Mouse (Mus musculus) kidney, embryonic 15.5 days (tissue): ENCODE results near the gene Wfdc3. TPM values are rescaled to one million over a fixed set of nuclear protein-coding genes. Genes with fewer than 3 reads are reported as not detected.

ENCODE experiments used
- ATAC-seq: fragments of 200-750 bp; cut with Nextera tagmentation; replicated peaks from 2 replicates; pipeline ENCODE4 v1.8.0; 2017; ENCODE audit warnings: moderate TSS enrichment; ENCODE audit not compliant: low FRiP score
- H3K27ac ChIP-seq: fragments of 300-500 bp; sonication (generic); 2 replicates; pipeline ENCODE4 v1.5.1; 2015; ENCODE audit warnings: mild to moderate bottlenecking, inconsistent platforms
- H3K27me3 ChIP-seq: fragments of 300-500 bp; sonication (generic); 2 replicates; pipeline ENCODE4 v1.6.1; 2015; ENCODE audit warnings: inconsistent platforms
- H3K36me3 ChIP-seq: fragments of 300-500 bp; sonication (generic); 2 replicates; pipeline ENCODE4 v1.6.1; 2015; ENCODE audit warnings: inconsistent platforms
- H3K4me1 ChIP-seq: fragments of 300-500 bp; sonication (generic); 2 replicates; pipeline ENCODE4 v1.6.1; 2015; ENCODE audit warnings: inconsistent platforms
- H3K4me2 ChIP-seq: fragments of 300-500 bp; sonication (generic); 2 replicates; pipeline ENCODE4 v1.6.1; 2015; ENCODE audit warnings: moderate library complexity, mild to moderate bottlenecking, inconsistent platforms
- H3K4me3 ChIP-seq: fragments of 300-500 bp; sonication (generic); replicated peaks from 2 replicates; pipeline ENCODE4 v1.5.1; 2015; ENCODE audit warnings: mild to moderate bottlenecking, inconsistent platforms
- H3K9ac ChIP-seq: fragments of 300-500 bp; sonication (generic); 2 replicates; pipeline ENCODE4 v1.6.1; 2015; ENCODE audit warnings: mild to moderate bottlenecking, inconsistent platforms
- H3K9me3 ChIP-seq: fragments of 300-500 bp; sonication (generic); replicated peaks from 2 replicates; pipeline ENCODE4 v1.6.1; 2016; ENCODE audit warnings: inconsistent platforms
- WGBS: fragments of 180-500 bp; shearing (Covaris S2); methylation state at CpG from one replicate; pipeline ENCODE4 v1.1.7; 2015; ENCODE audit warnings: mixed read lengths; 5-methylcytosine and 5-hydroxymethylcytosine counted together
- polyA plus RNA-seq: library from polyadenylated mRNA; unstranded; fragments of >200 nt; fragmentation: Nextera tagmentation; extraction: Ambion mirVana; gene quantifications from 2 replicates; pipeline ENCODE4 v1.2.1, GENCODE M21; 2015

The Wfdc3 gene
- polyA plus RNA-seq, 1 experiment from 2014 or later: 1.3 TPM

GRCm38 (mm10) chr2:164785481-164786387 is 40.0 kb upstream of the Wfdc3 start, which contains the start of gene Snx21:
Gene Snx21 (plus strand): TSS chr2:164785823.
- Histone ChIP-seq H3K27me3 (no peaks in the 10 kb centered on the region), H3K9ac (peak within 1 kb of the TSS; percentile 79), H3K4me1 (peaks cover 34% of the 10 kb centered on the region), H3K4me2 (peak within 1 kb of the TSS; percentile 93), H3K27ac (peak within 1 kb of the TSS; percentile 95), H3K4me3 (peak within 1 kb of the TSS; percentile 77), H3K36me3 (peaks cover 23% of the 10 kb centered on the region), H3K9me3 (no peaks in the 10 kb centered on the region)
- ATAC-seq: peak; percentile 92
- under 1% methylated on average over 81 of the region's 89 CpGs for WGBS

- Histone ChIP-seq H3K9ac (peak overlapping the region; percentile 79), H3K27ac (peak overlapping the region; percentile 95), H3K4me2 (peak overlapping the region; percentile 93), H3K27me3 (no peaks in the 10 kb centered on the region), H3K4me1 (peaks cover 34% of the 10 kb centered on the region), H3K4me3 (peak overlapping the region; percentile 77), H3K9me3 (no peaks in the 10 kb centered on the region), H3K36me3 (peaks cover 15% of the 10 kb centered on the region)
- 6% methylated on average over 7 of the region's 7 CpGs for WGBS
- no peak; the same call in 1 of the 2 replicates for ATAC-seq
These were observed 39.2 kb upstream of the Wfdc3 start for GRCm38 (mm10) chr2:164784869-164785420.

GRCm38 (mm10) chr2:164783926-164784581 is 38.3 kb upstream of the Wfdc3 start:
- Histone ChIP-seq H3K4me1 (peaks cover 34% of the 10 kb centered on the region), H3K36me3 (peaks cover 9% of the 10 kb centered on the region; the same call in 1 of the 2 replicates), H3K27ac (no peak overlapping the region), H3K4me2 (no peak overlapping the region), H3K9ac (no peak overlapping the region), H3K27me3 (no peaks in the 10 kb centered on the region), H3K4me3 (0 out of 2 replicates have a peak overlapping the region, but pooled peaks have one; percentile 77), H3K9me3 (no peaks in the 10 kb centered on the region)
- WGBS: 77% methylated on average over 7 of the region's 7 CpGs
- ATAC-seq: no peak

- ATAC-seq: no peak
- Histone ChIP-seq H3K9me3 (no peaks in the 10 kb centered on the region), H3K27me3 (no peaks in the 10 kb centered on the region), H3K4me3 (no peak overlapping the region), H3K9ac (no peak overlapping the region), H3K36me3 (no peaks in the 10 kb centered on the region), H3K4me2 (no peak overlapping the region), H3K27ac (no peak overlapping the region), H3K4me1 (peaks cover 17% of the 10 kb centered on the region)
- WGBS: 76% methylated on average over 4 of the region's 4 CpGs
These were observed 36.1 kb upstream of the Wfdc3 start for GRCm38 (mm10) chr2:164781876-164782275.

GRCm38 (mm10) chr2:164779481-164780086 is 33.9 kb upstream of the Wfdc3 start, which contains the start of gene Tnnc2:
Gene Tnnc2 (minus strand): TSS chr2:164779967.
- H3K27me3 ChIP-seq: no peaks in the 10 kb centered on the region
- H3K9me3 ChIP-seq: no peaks in the 10 kb centered on the region
- ATAC-seq: no peak
- no peak within 1 kb of the TSS for H3K9ac ChIP-seq
- H3K4me1 ChIP-seq: peaks cover under 1% of the 10 kb centered on the region
- 68% methylated on average over 8 of the region's 8 CpGs for WGBS
- H3K36me3 ChIP-seq: no peaks in the 10 kb centered on the region
- no peak within 1 kb of the TSS for H3K27ac ChIP-seq
- no peak within 1 kb of the TSS for H3K4me3 ChIP-seq
- no peak within 1 kb of the TSS for H3K4me2 ChIP-seq

GRCm38 (mm10) chr2:164778809-164779208 is 33.1 kb upstream of the Wfdc3 start:
- Histone ChIP-seq H3K27ac (no peak overlapping the region), H3K9me3 (no peaks in the 10 kb centered on the region), H3K4me2 (no peak overlapping the region), H3K27me3 (no peaks in the 10 kb centered on the region), H3K4me1 (no peaks in the 10 kb centered on the region), H3K36me3 (no peaks in the 10 kb centered on the region), H3K9ac (no peak overlapping the region), H3K4me3 (no peak overlapping the region)
- WGBS: 77% methylated on average over 7 of the region's 7 CpGs
- ATAC-seq: no peak

- H3K4me3 ChIP-seq: no peak overlapping the region
- no peak overlapping the region for H3K9ac ChIP-seq
- H3K36me3 ChIP-seq: peaks cover 5% of the 10 kb centered on the region
- H3K4me1 ChIP-seq: 0 out of 2 replicates have a peak, but pooled peaks cover 4% of the 10 kb centered on the region
- H3K9me3 ChIP-seq: no peaks in the 10 kb centered on the region
- H3K27me3 ChIP-seq: no peaks in the 10 kb centered on the region
- no peak overlapping the region for H3K4me2 ChIP-seq
- ATAC-seq: no peak
- no peak overlapping the region for H3K27ac ChIP-seq
- WGBS: 93% methylated on average over 11 of the region's 11 CpGs
These were observed 32.2 kb upstream of the Wfdc3 start for GRCm38 (mm10) chr2:164778015-164778287.

- no peak overlapping the region for H3K4me2 ChIP-seq
- no peaks in the 10 kb centered on the region for H3K27me3 ChIP-seq
- 83% methylated on average over 30 of the region's 30 CpGs for WGBS
- H3K27ac ChIP-seq: no peak overlapping the region
- H3K4me3 ChIP-seq: no peak overlapping the region
- no peak for ATAC-seq
- H3K9me3 ChIP-seq: no peaks in the 10 kb centered on the region
- H3K36me3 ChIP-seq: peaks cover 10% of the 10 kb centered on the region
- peaks cover 5% of the 10 kb centered on the region; the same call in 1 of the 2 replicates for H3K4me1 ChIP-seq
- H3K9ac ChIP-seq: no peak overlapping the region
These were observed 31.7 kb upstream of the Wfdc3 start for GRCm38 (mm10) chr2:164777246-164778014.

- no peak for ATAC-seq
- no peak overlapping the region for H3K4me3 ChIP-seq
- WGBS: 59% methylated on average over 17 of the region's 17 CpGs
These were observed 31.1 kb upstream of the Wfdc3 start for GRCm38 (mm10) chr2:164776801-164777200.

GRCm38 (mm10) chr2:164776130-164776529 is 30.4 kb upstream of the Wfdc3 start:
- Histone ChIP-seq H3K27ac (no peak overlapping the region), H3K4me1 (peaks cover 18% of the 10 kb centered on the region), H3K27me3 (no peaks in the 10 kb centered on the region), H3K4me3 (no peak overlapping the region), H3K9ac (no peak overlapping the region), H3K36me3 (peaks cover 23% of the 10 kb centered on the region), H3K4me2 (no peak overlapping the region), H3K9me3 (no peaks in the 10 kb centered on the region)
- WGBS: 82% methylated on average over 6 of the region's 6 CpGs
- ATAC-seq: no peak

More at GRCm38 (mm10) chr2:164776801-164777200, 31.1 kb upstream of the Wfdc3 start:
- no peak overlapping the region for H3K9ac ChIP-seq
- no peaks in the 10 kb centered on the region for H3K27me3 ChIP-seq
- H3K4me1 ChIP-seq: peaks cover 11% of the 10 kb centered on the region
- no peak overlapping the region for H3K4me2 ChIP-seq
- H3K27ac ChIP-seq: no peak overlapping the region
- no peaks in the 10 kb centered on the region for H3K9me3 ChIP-seq
- H3K36me3 ChIP-seq: peaks cover 16% of the 10 kb centered on the region

- Histone ChIP-seq H3K4me3 (no peak overlapping the region), H3K9ac (no peak overlapping the region), H3K36me3 (peaks cover 25% of the 10 kb centered on the region), H3K4me2 (no peak overlapping the region), H3K4me1 (peaks cover 31% of the 10 kb centered on the region), H3K27ac (no peak overlapping the region), H3K27me3 (no peaks in the 10 kb centered on the region), H3K9me3 (no peaks in the 10 kb centered on the region)
- WGBS: 85% methylated on average over 5 of the region's 5 CpGs
- ATAC-seq: no peak
These were observed 28.2 kb upstream of the Wfdc3 start for GRCm38 (mm10) chr2:164773989-164774364.
